Mouse (Mus musculus): ENCODE measurements at regions not wholly inside any gene's neighbourhood (a gene's known extent, or its start where the extent isn't known, plus 50 kb on each side); places are given as distances from the start of the nearest gene placed in this dataset.

DNA sequence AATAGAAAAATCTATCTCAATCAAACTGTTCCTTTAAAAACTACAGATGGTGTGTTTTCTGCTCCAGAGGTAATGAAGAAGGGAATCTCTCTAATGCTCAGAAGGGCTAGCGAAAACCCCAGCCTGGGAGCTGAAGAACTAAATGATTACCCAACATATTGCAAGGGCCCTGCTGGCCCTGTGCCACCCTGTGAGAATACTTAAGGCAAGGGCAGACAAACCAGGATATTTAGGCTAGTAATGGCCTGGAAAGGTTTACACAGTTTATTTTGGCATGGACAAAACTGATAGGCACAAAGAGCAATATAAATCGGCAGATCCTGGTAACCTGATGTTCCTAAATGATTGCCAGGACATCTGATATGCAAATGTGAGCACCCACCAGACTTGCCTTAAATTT, 428.3 kb downstream of the Tns3 start:
- no peak overlapping the region for H3K27ac ChIP-seq (ENCODE audit: low read depth, low read length)
- H3K4me1 ChIP-seq (ENCODE audit: control insufficient read depth, insufficient read depth, low read depth, low read length), result no peaks in the 10 kb centered on the region
- no peaks in the 10 kb centered on the region for H3K27me3 ChIP-seq (replicated peaks; ENCODE audit: control insufficient read depth, insufficient read depth, low read length)
- H3K36me3 ChIP-seq (ENCODE audit: control insufficient read depth, insufficient read depth, low read length), result no peaks in the 10 kb centered on the region
- H3K4me2 ChIP-seq (ENCODE audit: low read length), result no peak overlapping the region
- H3K4me3 ChIP-seq (ENCODE audit: low read length), result no peak overlapping the region
- 81% methylated on average over 2 of the region's 2 CpGs for WGBS
- H3K9me3 ChIP-seq (ENCODE audit: control insufficient read depth, low read length), result peaks cover 6% of the 10 kb centered on the region; the same call in 1 of the 2 replicates
- no peak for ATAC-seq
- H3K9ac ChIP-seq (ENCODE audit: low read depth, low read length), result no peak overlapping the region

DNA sequence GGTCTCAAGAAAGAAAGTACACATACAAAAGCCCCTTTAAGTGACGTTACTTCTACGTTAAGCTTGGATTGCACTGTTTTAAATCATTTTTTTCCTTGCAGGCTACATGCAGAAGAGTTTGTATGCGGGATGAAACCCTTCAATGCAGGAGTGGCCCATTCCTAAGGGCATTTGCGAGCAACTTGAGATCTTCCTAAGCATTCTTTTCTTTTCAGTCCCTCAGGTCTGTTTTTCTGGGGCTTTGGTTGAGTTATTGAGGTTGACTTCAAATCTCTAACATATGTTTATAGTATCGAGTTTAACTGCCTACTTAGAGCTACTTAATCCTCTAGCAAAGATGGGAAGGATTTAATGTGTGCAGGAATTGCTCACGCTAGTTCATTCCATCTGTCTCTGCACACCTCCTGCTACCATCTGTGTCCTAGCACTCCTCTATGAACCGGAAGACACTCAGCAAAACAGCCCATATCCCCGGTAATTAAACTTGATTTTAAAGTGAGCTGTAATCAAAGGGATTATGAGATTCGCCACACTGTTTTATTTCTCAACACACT, 431.6 kb downstream of the Tns3 start:
- no peak overlapping the region for H3K27ac ChIP-seq (ENCODE audit: low read depth, low read length)
- no peaks in the 10 kb centered on the region for H3K36me3 ChIP-seq (ENCODE audit: control insufficient read depth, insufficient read depth, low read length)
- no peaks in the 10 kb centered on the region for H3K27me3 ChIP-seq (replicated peaks; ENCODE audit: control insufficient read depth, insufficient read depth, low read length)
- WGBS, result 73% methylated on average over 9 of the region's 9 CpGs
- no peaks in the 10 kb centered on the region; the same call in 1 of the 2 replicates for H3K4me1 ChIP-seq (ENCODE audit: control insufficient read depth, insufficient read depth, low read depth, low read length)
- H3K9me3 ChIP-seq (ENCODE audit: control insufficient read depth, low read length), result no peaks in the 10 kb centered on the region
- H3K9ac ChIP-seq (ENCODE audit: low read depth, low read length), result no peak overlapping the region
- H3K4me2 ChIP-seq (ENCODE audit: low read length), result no peak overlapping the region
- H3K4me3 ChIP-seq (ENCODE audit: low read length), result no peak overlapping the region
- ATAC-seq, result 0 out of 2 replicates have a peak, but pooled peaks have one; percentile 42

DNA sequence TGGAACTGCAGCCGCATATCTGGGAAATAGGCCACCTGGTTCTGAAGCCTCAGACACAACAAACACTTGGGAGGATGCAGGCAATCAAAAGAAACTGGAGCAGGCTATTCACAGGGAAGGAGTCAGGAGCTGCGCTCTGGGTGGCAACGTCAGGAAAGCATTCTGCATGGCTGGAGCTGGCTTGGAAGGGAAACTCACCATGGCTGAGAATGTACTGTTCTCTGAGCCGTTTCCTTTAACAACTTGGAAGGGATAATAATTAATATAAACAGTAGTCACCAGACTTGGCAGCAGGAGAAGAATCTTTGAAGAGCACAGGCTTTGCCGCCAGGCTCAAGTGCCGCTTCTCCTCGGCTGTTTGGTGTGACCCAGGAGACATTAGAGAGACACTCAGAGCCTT, 434.5 kb downstream of the Tns3 start:
- H3K9me3 ChIP-seq (ENCODE audit: control insufficient read depth, low read length), result no peaks in the 10 kb centered on the region
- no peak overlapping the region for H3K4me3 ChIP-seq (ENCODE audit: low read length)
- no peak overlapping the region for H3K4me2 ChIP-seq (ENCODE audit: low read length)
- no peaks in the 10 kb centered on the region for H3K27me3 ChIP-seq (replicated peaks; ENCODE audit: control insufficient read depth, insufficient read depth, low read length)
- 52% methylated on average over 7 of the region's 7 CpGs for WGBS
- no peaks in the 10 kb centered on the region for H3K36me3 ChIP-seq (ENCODE audit: control insufficient read depth, insufficient read depth, low read length)
- H3K4me1 ChIP-seq (ENCODE audit: control insufficient read depth, insufficient read depth, low read depth, low read length), result no peaks in the 10 kb centered on the region; the same call in 1 of the 2 replicates
- peak; percentile 81 for ATAC-seq
- H3K9ac ChIP-seq (ENCODE audit: low read depth, low read length), result no peak overlapping the region
- H3K27ac ChIP-seq (ENCODE audit: low read depth, low read length), result no peak overlapping the region

DNA sequence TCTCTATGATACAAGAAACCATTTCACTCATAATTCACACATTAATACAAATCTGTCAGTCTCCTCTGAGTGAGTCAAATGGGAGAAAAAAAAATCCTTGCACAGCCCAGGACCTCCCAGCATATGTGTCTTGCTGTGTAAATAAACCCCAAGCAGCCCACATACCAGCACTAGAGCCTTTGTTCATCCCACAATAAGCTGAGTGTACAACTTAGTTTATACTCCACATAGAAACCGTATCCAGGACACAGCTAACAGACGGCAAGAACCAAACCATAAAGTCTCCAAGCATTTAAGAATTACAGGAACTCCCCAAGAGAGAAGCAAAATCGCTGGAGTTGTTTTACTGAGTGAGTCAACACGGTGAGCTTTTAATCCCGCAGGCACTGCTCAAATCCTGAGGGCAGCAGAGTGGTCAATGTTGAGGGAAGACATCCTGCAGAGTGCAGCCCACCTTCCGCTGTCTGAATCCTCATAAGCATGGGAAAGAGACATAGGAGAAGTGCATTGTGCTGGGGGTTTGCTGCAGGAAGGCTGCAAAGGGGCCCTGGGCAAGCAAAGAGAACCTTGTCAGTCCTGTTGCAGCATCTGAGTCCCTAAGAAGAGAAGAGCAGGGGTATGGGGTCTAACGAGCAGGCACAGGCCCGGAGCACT, 436.4 kb downstream of the Tns3 start:
- Histone ChIP-seq H3K9ac (ENCODE audit: low read depth, low read length) (no peak overlapping the region), H3K27ac (ENCODE audit: low read depth, low read length) (no peak overlapping the region)

DNA sequence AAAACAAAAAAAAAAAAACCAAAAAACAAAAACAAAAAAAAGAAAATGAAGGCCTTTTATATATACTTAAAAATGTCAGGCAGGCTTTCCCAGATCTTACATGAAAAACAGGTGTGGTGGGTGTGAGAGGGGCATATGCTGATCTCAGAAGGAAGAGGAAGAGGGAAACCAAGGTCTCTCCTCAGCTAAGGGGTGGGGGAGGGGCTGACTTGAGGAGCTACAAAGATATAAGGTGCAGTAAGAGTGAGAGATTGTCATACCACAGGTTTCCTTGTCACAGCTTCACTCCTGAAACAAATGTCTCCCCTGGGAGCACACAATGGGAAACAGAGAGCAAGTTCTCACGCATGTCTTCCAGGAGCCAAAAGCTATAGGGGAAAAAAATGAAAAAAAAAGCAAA, 440.0 kb downstream of the Tns3 start:
- Histone ChIP-seq H3K27ac (ENCODE audit: low read depth, low read length) (no peak overlapping the region), H3K9ac (ENCODE audit: low read depth, low read length) (no peak overlapping the region), H3K4me2 (ENCODE audit: low read length) (no peak overlapping the region), H3K36me3 (ENCODE audit: control insufficient read depth, insufficient read depth, low read length) (no peaks in the 10 kb centered on the region), H3K9me3 (ENCODE audit: control insufficient read depth, low read length) (no peaks in the 10 kb centered on the region), H3K27me3 (replicated peaks; ENCODE audit: control insufficient read depth, insufficient read depth, low read length) (no peaks in the 10 kb centered on the region), H3K4me1 (ENCODE audit: control insufficient read depth, insufficient read depth, low read depth, low read length) (no peaks in the 10 kb centered on the region; the same call in 1 of the 2 replicates), H3K4me3 (ENCODE audit: low read length) (no peak overlapping the region)
- WGBS, result 90% methylated on average over 1 of the region's 1 CpGs
- no peak for ATAC-seq

More for the DNA sequence above, 436.4 kb downstream of the Tns3 start:
- H3K36me3 ChIP-seq (ENCODE audit: control insufficient read depth, insufficient read depth, low read length), result no peaks in the 10 kb centered on the region
- no peaks in the 10 kb centered on the region; the same call in 1 of the 2 replicates for H3K4me1 ChIP-seq (ENCODE audit: control insufficient read depth, insufficient read depth, low read depth, low read length)
- 43% methylated on average over 8 of the region's 8 CpGs for WGBS
- no peak overlapping the region for H3K4me2 ChIP-seq (ENCODE audit: low read length)
- ATAC-seq, result peak; percentile 76
- no peak overlapping the region for H3K4me3 ChIP-seq (ENCODE audit: low read length)
- H3K9me3 ChIP-seq (ENCODE audit: control insufficient read depth, low read length), result no peaks in the 10 kb centered on the region
- H3K27me3 ChIP-seq (replicated peaks; ENCODE audit: control insufficient read depth, insufficient read depth, low read length), result no peaks in the 10 kb centered on the region

DNA sequence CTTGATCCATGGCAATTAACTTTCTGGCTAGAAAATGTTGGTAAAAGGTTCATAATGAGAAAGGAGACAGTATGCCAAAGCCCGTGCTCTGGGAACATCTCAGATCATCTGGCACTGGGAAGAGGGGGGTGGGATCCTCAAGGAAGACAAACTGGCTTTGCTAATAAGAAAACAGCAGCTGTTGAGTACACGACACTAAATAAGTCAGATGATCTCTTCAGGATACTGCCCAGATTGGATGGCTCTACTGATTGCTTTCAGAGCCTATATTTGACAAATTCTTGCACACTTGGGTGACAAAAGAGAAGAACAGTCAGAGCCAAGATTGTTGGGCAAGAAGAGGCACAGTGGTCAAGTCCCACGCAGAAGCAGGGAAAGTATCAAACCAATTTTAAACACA, 443.7 kb downstream of the Tns3 start:
- Histone ChIP-seq H3K27me3 (replicated peaks; ENCODE audit: control insufficient read depth, insufficient read depth, low read length) (no peaks in the 10 kb centered on the region), H3K4me3 (ENCODE audit: low read length) (no peak overlapping the region), H3K36me3 (ENCODE audit: control insufficient read depth, insufficient read depth, low read length) (no peaks in the 10 kb centered on the region), H3K9ac (ENCODE audit: low read depth, low read length) (no peak overlapping the region), H3K4me1 (ENCODE audit: control insufficient read depth, insufficient read depth, low read depth, low read length) (no peaks in the 10 kb centered on the region), H3K9me3 (ENCODE audit: control insufficient read depth, low read length) (no peaks in the 10 kb centered on the region), H3K4me2 (ENCODE audit: low read length) (no peak overlapping the region), H3K27ac (ENCODE audit: low read depth, low read length) (no peak overlapping the region)
- 70% methylated on average over 3 of the region's 3 CpGs for WGBS
- ATAC-seq, result no peak; the same call in 1 of the 2 replicates

DNA sequence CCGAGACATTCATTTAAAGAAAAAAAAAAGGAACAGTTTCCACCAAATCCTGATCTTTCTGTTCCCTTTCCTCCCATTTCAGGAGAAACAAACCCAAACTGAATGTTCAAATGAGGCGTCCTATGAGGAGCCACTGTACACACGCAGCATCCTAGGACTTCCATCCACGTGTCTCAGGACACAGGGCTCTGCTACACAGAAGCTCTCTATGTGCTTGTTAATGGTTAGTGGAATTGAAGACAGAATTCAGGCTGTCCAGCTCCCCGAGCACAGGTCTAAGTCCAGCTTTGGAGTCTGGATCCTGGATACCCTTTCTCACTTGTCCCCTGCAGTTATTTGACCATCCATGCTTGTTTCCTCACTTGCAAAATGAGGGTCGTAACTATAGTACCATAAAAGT, 444.4 kb downstream of the Tns3 start:
- ATAC-seq, result no peak
- Histone ChIP-seq H3K27ac (ENCODE audit: low read depth, low read length) (no peak overlapping the region), H3K4me1 (ENCODE audit: control insufficient read depth, insufficient read depth, low read depth, low read length) (no peaks in the 10 kb centered on the region), H3K27me3 (replicated peaks; ENCODE audit: control insufficient read depth, insufficient read depth, low read length) (no peaks in the 10 kb centered on the region), H3K36me3 (ENCODE audit: control insufficient read depth, insufficient read depth, low read length) (no peaks in the 10 kb centered on the region), H3K9me3 (ENCODE audit: control insufficient read depth, low read length) (no peaks in the 10 kb centered on the region), H3K4me2 (ENCODE audit: low read length) (no peak overlapping the region), H3K9ac (ENCODE audit: low read depth, low read length) (no peak overlapping the region), H3K4me3 (ENCODE audit: low read length) (no peak overlapping the region)
- WGBS, result 72% methylated on average over 6 of the region's 6 CpGs

DNA sequence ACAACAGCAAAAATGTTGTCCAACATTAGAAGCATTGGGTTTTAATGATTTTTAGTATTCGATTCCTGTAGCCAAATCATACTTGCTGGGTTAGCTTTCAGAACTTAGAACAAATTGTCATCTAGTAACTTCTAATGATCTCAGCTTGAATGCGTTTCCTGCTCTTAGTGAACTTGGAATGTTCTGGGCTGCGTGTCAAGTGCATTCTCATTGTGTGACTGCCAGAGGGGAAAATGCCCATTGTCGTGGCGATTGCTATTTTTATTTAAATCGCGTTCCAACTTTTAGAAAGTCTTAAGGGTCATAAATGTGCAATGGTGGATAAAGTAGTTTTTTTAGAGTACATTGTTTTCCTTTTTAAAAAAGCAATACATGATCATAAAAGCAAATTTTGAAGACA, 448.7 kb downstream of the Tns3 start:
- Histone ChIP-seq H3K27ac (ENCODE audit: low read depth, low read length) (no peak overlapping the region), H3K36me3 (ENCODE audit: control insufficient read depth, insufficient read depth, low read length) (no peaks in the 10 kb centered on the region), H3K9me3 (ENCODE audit: control insufficient read depth, low read length) (no peaks in the 10 kb centered on the region), H3K27me3 (replicated peaks; ENCODE audit: control insufficient read depth, insufficient read depth, low read length) (no peaks in the 10 kb centered on the region), H3K4me3 (ENCODE audit: low read length) (no peak overlapping the region), H3K9ac (ENCODE audit: low read depth, low read length) (no peak overlapping the region), H3K4me2 (ENCODE audit: low read length) (no peak overlapping the region), H3K4me1 (ENCODE audit: control insufficient read depth, insufficient read depth, low read depth, low read length) (no peaks in the 10 kb centered on the region)
- 50% methylated on average over 7 of the region's 7 CpGs for WGBS
- no peak for ATAC-seq

DNA sequence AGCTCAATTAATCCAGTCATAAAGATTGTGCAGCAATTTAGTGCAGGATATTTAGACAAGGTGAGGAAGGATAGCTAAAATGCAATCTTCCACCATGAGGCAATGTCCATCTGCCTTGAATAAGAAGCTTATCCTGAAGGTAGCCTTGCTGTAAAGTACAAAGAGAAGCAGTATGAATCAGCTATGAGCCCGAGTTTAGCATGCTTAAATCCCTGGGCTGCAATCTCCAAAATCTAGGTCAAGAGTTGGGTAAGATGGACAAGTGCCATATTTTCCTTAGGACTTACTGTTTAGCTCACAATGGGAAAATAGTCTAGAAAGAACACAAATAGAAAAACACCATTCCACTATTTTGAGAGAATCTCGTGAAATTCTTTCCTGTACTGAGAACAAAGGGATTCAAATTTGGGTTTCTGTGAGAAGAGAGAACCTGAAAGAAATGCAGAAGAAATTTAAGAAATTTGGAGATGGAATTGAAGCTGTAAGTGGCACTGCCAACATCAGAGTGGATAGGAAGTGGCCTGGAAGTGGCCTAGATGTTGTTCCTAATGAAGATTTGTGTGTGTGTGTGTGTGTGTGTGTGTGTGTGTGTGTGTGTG, 449.9 kb downstream of the Tns3 start:
- no peak overlapping the region for H3K27ac ChIP-seq (ENCODE audit: low read depth, low read length)
- no peak overlapping the region for H3K4me2 ChIP-seq (ENCODE audit: low read length)
- H3K27me3 ChIP-seq (replicated peaks; ENCODE audit: control insufficient read depth, insufficient read depth, low read length), result no peaks in the 10 kb centered on the region
- no peak overlapping the region for H3K9ac ChIP-seq (ENCODE audit: low read depth, low read length)
- no peaks in the 10 kb centered on the region for H3K9me3 ChIP-seq (ENCODE audit: control insufficient read depth, low read length)
- 64% methylated on average over 2 of the region's 2 CpGs for WGBS
- no peaks in the 10 kb centered on the region for H3K36me3 ChIP-seq (ENCODE audit: control insufficient read depth, insufficient read depth, low read length)
- H3K4me3 ChIP-seq (ENCODE audit: low read length), result no peak overlapping the region
- H3K4me1 ChIP-seq (ENCODE audit: control insufficient read depth, insufficient read depth, low read depth, low read length), result no peaks in the 10 kb centered on the region
- ATAC-seq, result no peak
